Mouse (Mus musculus): Measurements from ENCODE around the gene Lbp. TPM values are rescaled to one million over a fixed set of nuclear protein-coding genes. Genes with fewer than 3 reads are reported as not detected.

Gene Lbp
- polyA plus RNA-seq, 1 experiment from 2014 or later, result 2.8 TPM

- no peaks in the 10 kb centered on the region for H3K9me3 ChIP-seq
- H3K27ac ChIP-seq, result no peak overlapping the region
- no peak overlapping the region for H3K4me3 ChIP-seq
- H3K4me1 ChIP-seq (replicated peaks), result peaks cover 8% of the 10 kb centered on the region
- no peaks in the 10 kb centered on the region for H3K36me3 ChIP-seq
- H3K9ac ChIP-seq, result no peak overlapping the region; the same call in 1 of the 2 replicates
- peak; percentile 65; the same call in 1 of the 2 replicates for ATAC-seq (ENCODE audit: low FRiP score)
- no peak overlapping the region for H3K4me2 ChIP-seq
- WGBS, result 12% methylated on average over 5 of the region's 5 CpGs
- no peaks in the 10 kb centered on the region for H3K27me3 ChIP-seq
These were observed 10.7 kb downstream of the Lbp start for GRCm38 (mm10) chr2:158317026-158317425.

DNA sequence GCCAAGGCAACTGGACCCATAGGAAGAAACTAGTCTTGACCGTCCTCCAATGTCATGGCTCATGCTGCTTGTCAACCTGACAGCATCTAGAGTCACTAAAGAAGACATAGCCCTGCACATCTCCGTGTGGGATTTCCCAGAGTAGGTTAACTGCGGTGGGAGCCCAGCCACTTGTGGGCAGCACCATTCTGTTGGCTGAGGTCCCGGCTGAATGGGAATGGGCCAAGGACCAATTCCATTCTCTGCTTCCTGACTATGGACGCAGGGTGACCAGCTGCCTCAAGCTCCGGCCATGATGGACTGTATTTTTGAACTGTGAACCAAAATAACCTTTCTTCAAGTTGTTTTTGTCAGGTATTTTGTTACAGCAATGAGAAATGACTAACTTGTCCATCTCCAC, 15.3 kb downstream of the Lbp start:
- H3K4me3 ChIP-seq, result no peak overlapping the region
- H3K27me3 ChIP-seq, result no peaks in the 10 kb centered on the region
- H3K4me1 ChIP-seq (replicated peaks), result peaks cover 16% of the 10 kb centered on the region
- no peaks in the 10 kb centered on the region for H3K36me3 ChIP-seq
- no peak overlapping the region for H3K4me2 ChIP-seq
- no peak overlapping the region for H3K27ac ChIP-seq
- ATAC-seq (ENCODE audit: low FRiP score), result no peak
- H3K9ac ChIP-seq, result no peak overlapping the region
- no peaks in the 10 kb centered on the region for H3K9me3 ChIP-seq
- 86% methylated on average over 6 of the region's 6 CpGs for WGBS

DNA sequence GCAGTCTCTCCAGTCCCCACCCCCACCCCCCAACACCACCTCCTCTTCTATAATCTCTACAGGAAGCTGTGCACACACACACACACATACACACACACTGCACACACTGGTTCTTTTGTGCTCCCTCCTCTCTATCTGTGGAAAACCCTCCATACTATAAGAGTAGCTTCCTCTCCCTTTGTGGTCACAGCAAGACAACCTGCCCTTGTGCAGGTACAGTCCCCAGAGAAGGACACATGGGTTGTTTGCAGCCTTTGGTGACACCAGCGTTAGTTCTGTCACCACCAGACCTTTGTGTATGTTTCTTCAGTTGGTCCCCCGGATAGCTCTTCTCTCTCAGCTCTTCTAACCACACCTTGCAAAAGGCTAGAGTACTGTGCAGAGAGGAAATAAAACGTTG, 16.6 kb downstream of the Lbp start:
- ATAC-seq (ENCODE audit: low FRiP score), result no peak
- Histone ChIP-seq H3K9ac (no peak overlapping the region), H3K4me2 (no peak overlapping the region), H3K4me1 (replicated peaks) (peaks cover 8% of the 10 kb centered on the region), H3K9me3 (no peaks in the 10 kb centered on the region), H3K27ac (no peak overlapping the region), H3K4me3 (no peak overlapping the region), H3K27me3 (no peaks in the 10 kb centered on the region), H3K36me3 (no peaks in the 10 kb centered on the region)
- WGBS, result 77% methylated on average over 3 of the region's 3 CpGs

GRCm38 (mm10) chr2:158324531-158325190, 18.4 kb downstream of the Lbp start:
- H3K4me2 ChIP-seq, result no peak overlapping the region
- no peaks in the 10 kb centered on the region for H3K9me3 ChIP-seq
- H3K9ac ChIP-seq, result no peak overlapping the region

DNA sequence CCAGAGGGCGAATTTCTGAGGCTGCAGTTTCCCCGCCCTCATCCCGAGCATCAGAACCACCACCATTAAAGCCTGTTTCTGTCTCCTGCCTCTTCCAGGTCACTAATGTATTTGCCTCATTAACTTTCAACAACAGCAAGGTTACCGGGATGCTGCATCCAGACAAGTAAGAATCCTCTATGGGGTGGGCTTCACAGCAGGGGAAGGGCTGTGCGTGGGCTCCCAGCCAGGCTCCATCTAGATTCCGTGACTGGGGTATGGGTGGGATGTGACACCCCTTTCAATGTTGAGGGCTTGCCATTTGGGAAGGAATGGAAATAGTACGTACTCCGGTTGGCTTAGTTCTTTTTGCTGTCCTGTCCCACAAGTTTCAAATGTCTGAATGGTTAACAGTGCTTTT, 19.3 kb downstream of the Lbp start:
- 37% methylated on average over 8 of the region's 8 CpGs for WGBS
- ATAC-seq (ENCODE audit: low FRiP score), result no peak
- no peak overlapping the region for H3K9ac ChIP-seq

More at GRCm38 (mm10) chr2:158324531-158325190, 18.4 kb downstream of the Lbp start:
- no peak overlapping the region for H3K27ac ChIP-seq
- WGBS, result 59% methylated on average over 10 of the region's 10 CpGs
- H3K4me3 ChIP-seq, result no peak overlapping the region
- peak; percentile 82 for ATAC-seq (ENCODE audit: low FRiP score)
- H3K36me3 ChIP-seq, result no peaks in the 10 kb centered on the region
- no peaks in the 10 kb centered on the region for H3K27me3 ChIP-seq
- peaks cover 8% of the 10 kb centered on the region for H3K4me1 ChIP-seq (replicated peaks)

GRCm38 (mm10) chr2:158334356-158334755, 28.1 kb downstream of the Lbp start:
- Histone ChIP-seq H3K27ac (no peak overlapping the region), H3K4me1 (replicated peaks) (peaks cover 28% of the 10 kb centered on the region), H3K4me2 (no peak overlapping the region), H3K9ac (no peak overlapping the region), H3K27me3 (no peaks in the 10 kb centered on the region), H3K9me3 (no peaks in the 10 kb centered on the region), H3K36me3 (no peaks in the 10 kb centered on the region), H3K4me3 (no peak overlapping the region)
- ATAC-seq (ENCODE audit: low FRiP score), result no peak
- 91% methylated on average over 13 of the region's 13 CpGs for WGBS

More for the DNA sequence above, 19.3 kb downstream of the Lbp start:
- no peaks in the 10 kb centered on the region for H3K9me3 ChIP-seq
- no peak overlapping the region for H3K4me2 ChIP-seq
- H3K36me3 ChIP-seq, result no peaks in the 10 kb centered on the region
- peaks cover 8% of the 10 kb centered on the region for H3K4me1 ChIP-seq (replicated peaks)
- 0 out of 2 replicates have a peak overlapping the region, but pooled peaks have one; percentile 4 for H3K27ac ChIP-seq
- H3K27me3 ChIP-seq, result no peaks in the 10 kb centered on the region
- H3K4me3 ChIP-seq, result no peak overlapping the region

GRCm38 (mm10) chr2:158337698-158338097, 31.4 kb downstream of the Lbp start:
- WGBS, result 55% methylated on average over 10 of the region's 10 CpGs
- Histone ChIP-seq H3K4me1 (replicated peaks) (peaks cover 31% of the 10 kb centered on the region), H3K4me2 (no peak overlapping the region), H3K9me3 (no peaks in the 10 kb centered on the region), H3K36me3 (no peaks in the 10 kb centered on the region), H3K27ac (peak overlapping the region; percentile 58), H3K4me3 (no peak overlapping the region), H3K27me3 (no peaks in the 10 kb centered on the region), H3K9ac (no peak overlapping the region)
- peak; percentile 48; the same call in 1 of the 2 replicates for ATAC-seq (ENCODE audit: low FRiP score)

DNA sequence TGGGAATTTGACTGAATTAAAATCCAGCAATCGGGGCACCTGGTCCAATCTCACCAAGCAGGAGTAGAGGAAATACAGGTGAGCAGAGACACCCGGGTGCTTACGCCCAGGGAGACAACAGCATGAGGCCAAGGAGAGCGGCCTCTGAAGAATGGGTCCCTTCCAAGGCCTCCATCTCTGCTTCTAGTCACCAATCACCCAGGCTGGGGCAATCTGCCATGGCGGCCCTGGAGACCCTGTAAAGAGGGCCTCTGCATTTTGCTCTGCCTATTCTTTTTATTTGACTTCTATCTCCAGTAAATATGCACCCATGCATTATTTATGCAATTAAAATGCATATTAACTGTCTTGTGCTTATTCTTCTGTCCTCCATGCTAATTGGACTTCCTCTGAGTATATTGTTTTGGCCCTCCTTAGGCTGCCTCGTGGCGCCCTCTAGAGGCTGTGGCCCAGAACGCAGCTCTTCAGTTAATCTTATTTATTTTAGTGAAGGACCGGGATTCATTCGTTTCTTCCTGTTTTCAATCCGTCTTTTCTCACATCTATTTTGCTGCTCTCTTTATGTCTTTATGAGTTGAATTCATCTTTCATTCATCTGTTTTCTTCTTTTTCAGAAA, 33.8 kb downstream of the Lbp start:
- no peak overlapping the region for H3K9ac ChIP-seq
- H3K4me2 ChIP-seq, result no peak overlapping the region
- no peaks in the 10 kb centered on the region for H3K36me3 ChIP-seq
- peak overlapping the region; percentile 68 for H3K27ac ChIP-seq
- ATAC-seq (ENCODE audit: low FRiP score), result no peak
- 32% methylated on average over 11 of the region's 11 CpGs for WGBS
- peaks cover 34% of the 10 kb centered on the region for H3K4me1 ChIP-seq (replicated peaks)
- no peaks in the 10 kb centered on the region for H3K27me3 ChIP-seq
- no peaks in the 10 kb centered on the region for H3K9me3 ChIP-seq
- H3K4me3 ChIP-seq, result no peak overlapping the region

DNA sequence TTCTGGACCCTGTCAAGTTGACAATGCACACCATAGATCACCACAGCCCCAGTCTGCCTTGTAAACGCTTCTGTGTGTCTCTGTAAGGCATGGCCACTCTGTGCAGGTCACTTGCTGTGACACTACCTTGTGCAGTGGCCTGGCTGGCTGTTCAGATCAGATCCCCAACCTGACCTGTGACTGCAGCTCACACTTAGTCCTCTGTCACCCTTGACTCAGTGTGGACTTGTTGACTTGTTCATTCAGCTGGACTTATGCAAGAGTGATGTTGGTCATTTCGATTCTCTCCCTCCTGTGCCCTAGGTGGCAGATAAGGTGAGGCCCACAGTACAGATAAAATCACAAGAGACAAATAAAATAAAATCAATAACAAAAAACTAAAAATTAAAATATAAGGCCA, 35.0 kb downstream of the Lbp start:
- WGBS, result 76% methylated on average over 2 of the region's 2 CpGs
- H3K36me3 ChIP-seq, result no peaks in the 10 kb centered on the region
- no peak overlapping the region for H3K4me2 ChIP-seq
- H3K9me3 ChIP-seq, result no peaks in the 10 kb centered on the region
- no peak overlapping the region for H3K27ac ChIP-seq
- ATAC-seq (ENCODE audit: low FRiP score), result no peak
- H3K27me3 ChIP-seq, result no peaks in the 10 kb centered on the region
- no peak overlapping the region for H3K4me3 ChIP-seq
- peaks cover 26% of the 10 kb centered on the region for H3K4me1 ChIP-seq (replicated peaks)
- H3K9ac ChIP-seq, result no peak overlapping the region

- Histone ChIP-seq H3K4me3 (no peak overlapping the region), H3K27ac (peak overlapping the region; percentile 79), H3K4me1 (replicated peaks) (peaks cover 12% of the 10 kb centered on the region; the same call in 1 of the 2 replicates), H3K9ac (no peak overlapping the region), H3K27me3 (no peaks in the 10 kb centered on the region), H3K36me3 (no peaks in the 10 kb centered on the region), H3K9me3 (no peaks in the 10 kb centered on the region), H3K4me2 (no peak overlapping the region)
- ATAC-seq (ENCODE audit: low FRiP score), result peak; percentile 64
- WGBS, result 15% methylated on average over 5 of the region's 5 CpGs
These were observed 37.2 kb downstream of the Lbp start for GRCm38 (mm10) chr2:158343495-158343894.

- Histone ChIP-seq H3K36me3 (peaks cover 1% of the 10 kb centered on the region; the same call in 1 of the 2 replicates), H3K4me1 (replicated peaks) (0 out of 2 replicates have a peak, but pooled peaks cover 5% of the 10 kb centered on the region), H3K9ac (no peak overlapping the region), H3K27me3 (no peaks in the 10 kb centered on the region), H3K27ac (no peak overlapping the region), H3K4me3 (no peak overlapping the region), H3K9me3 (no peaks in the 10 kb centered on the region), H3K4me2 (no peak overlapping the region)
- no peak for ATAC-seq (ENCODE audit: low FRiP score)
- WGBS, result 79% methylated on average over 6 of the region's 6 CpGs
These were observed 40.2 kb downstream of the Lbp start for GRCm38 (mm10) chr2:158346467-158346866.

- no peaks in the 10 kb centered on the region for H3K9me3 ChIP-seq
- 0 out of 2 replicates have a peak, but pooled peaks cover 5% of the 10 kb centered on the region for H3K4me1 ChIP-seq (replicated peaks)
- no peak for ATAC-seq (ENCODE audit: low FRiP score)
- H3K27me3 ChIP-seq, result no peaks in the 10 kb centered on the region
- WGBS, result 3% methylated on average over 6 of the region's 6 CpGs
- H3K9ac ChIP-seq, result 0 out of 2 replicates have a peak overlapping the region, but pooled peaks have one; percentile 16
- no peak overlapping the region for H3K4me3 ChIP-seq
- H3K27ac ChIP-seq, result no peak overlapping the region
- H3K36me3 ChIP-seq, result peaks cover 15% of the 10 kb centered on the region
- H3K4me2 ChIP-seq, result no peak overlapping the region
These were observed 41.6 kb downstream of the Lbp start for GRCm38 (mm10) chr2:158347868-158348267.
